Mouse (Mus musculus) C2C12 (cell line): Measurements from ENCODE around the gene Spns2.

Experiments
- CTCF ChIP-seq: IDR thresholded peaks from one replicate; pipeline ENCODE4 v1.5.1; 2011; ENCODE audit not compliant: control insufficient read depth, insufficient read depth, insufficient read length
- FOSL1 ChIP-seq: IDR thresholded peaks from one replicate; pipeline ENCODE4 v1.8.0; 2011; ENCODE audit warnings: mild to moderate bottlenecking, low read length; ENCODE audit not compliant: poor library complexity, insufficient read depth, severe bottlenecking
- USF1 ChIP-seq: IDR thresholded peaks from one replicate; pipeline ENCODE4 v1.6.1; 2011; ENCODE audit warnings: low read depth, mild to moderate bottlenecking, control low read depth, moderate library complexity

- TF ChIP-seq CTCF (no peak), FOSL1 (no peak), USF1 (no peak)
These were observed 307 bp downstream of the Spns2 start for GRCm38 (mm10) chr11:72489397-72489796.
